Mouse (Mus musculus) testis, adult 2 months (tissue): ENCODE data around the gene A430078G23Rik.

Experiments
- CTCF ChIP-seq: fragments of 200-500 bp; IDR thresholded peaks from 2 replicates; pipeline ENCODE4 v1.5.1; 2012; ENCODE audit warnings: low read depth, mild to moderate bottlenecking, inconsistent platforms, low read length, moderate library complexity; ENCODE audit not compliant: control insufficient read depth, insufficient read depth, insufficient replicate concordance
- POLR2A ChIP-seq: fragments of 200-500 bp; IDR thresholded peaks from 2 replicates; pipeline ENCODE4 v1.6.1; 2012; ENCODE audit warnings: low read depth, mild to moderate bottlenecking, inconsistent platforms, low read length, moderate library complexity; ENCODE audit not compliant: control insufficient read depth

GRCm38 (mm10) chr8:3327538-3328245 lies 25.5 kb upstream of the A430078G23Rik start:
- no peak for TF ChIP-seq POLR2A
- TF ChIP-seq CTCF, result no peak
